Mouse (Mus musculus): ENCODE measurements around the gene Sumf2.

The Sumf2 gene

DNA sequence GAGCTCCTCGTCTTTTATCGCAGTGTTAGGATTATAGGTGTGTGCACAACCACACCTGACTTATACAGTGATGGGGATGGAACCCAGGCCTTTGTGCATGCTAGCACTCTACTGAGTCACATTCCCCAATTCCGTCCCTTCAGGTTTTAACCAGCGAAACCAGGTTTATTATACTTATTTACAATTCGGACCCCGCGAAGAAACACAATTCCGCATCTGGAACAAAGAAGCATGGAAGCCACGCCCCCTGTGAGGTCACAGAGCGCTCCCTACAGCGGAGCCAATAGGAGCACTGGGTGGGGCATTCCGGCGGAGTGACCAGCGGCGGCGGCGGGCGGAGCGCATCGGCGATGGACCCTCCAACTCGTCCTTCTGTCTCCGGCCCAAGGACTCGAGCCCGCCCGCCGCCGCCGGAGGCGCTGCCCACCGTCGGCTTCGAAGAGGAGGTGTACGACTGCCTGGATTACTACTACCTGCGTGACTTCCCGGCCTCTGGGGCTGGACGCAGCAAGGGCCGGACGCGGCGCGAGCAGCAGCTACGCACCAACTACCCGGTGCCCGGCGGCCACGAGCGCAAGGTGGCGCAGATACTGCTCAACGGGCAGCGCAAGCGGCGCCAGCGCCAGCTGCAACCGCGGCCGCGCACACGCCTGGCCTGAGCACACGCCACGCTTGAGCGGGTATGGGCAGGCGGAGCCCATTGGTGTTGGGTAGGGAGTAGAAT lies 61.6 kb downstream of the Sumf2 start, which contains the start of gene Nupr1l:
TSS of gene Nupr1l (plus strand) at position 299 of the 724 bp plus-strand sequence.
- peak; percentile 82 for DNase-seq (ENCODE audit: low read depth, low spot score)

DNA sequence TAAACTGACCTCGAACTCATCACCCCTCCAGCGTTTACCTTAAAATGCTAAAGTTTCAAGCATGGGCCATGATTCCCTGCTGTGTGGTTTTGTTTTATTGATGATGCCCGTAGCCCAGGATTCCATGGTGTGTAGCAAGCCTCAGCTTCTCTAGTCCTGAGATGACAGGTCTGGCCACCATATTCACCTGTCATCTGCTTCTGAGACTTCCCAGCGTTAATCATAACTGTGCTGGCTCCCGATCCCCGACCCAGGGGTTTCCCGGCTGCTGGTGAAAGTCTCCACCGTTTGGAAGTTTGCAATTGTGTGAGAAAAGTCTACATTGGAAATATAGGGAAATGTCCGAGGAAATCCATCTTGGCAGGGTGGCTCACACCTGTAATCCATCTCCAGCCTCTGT lies 62.4 kb downstream of the Sumf2 start:
- DNase-seq (ENCODE audit: low read depth, low spot score), result no peak

DNA sequence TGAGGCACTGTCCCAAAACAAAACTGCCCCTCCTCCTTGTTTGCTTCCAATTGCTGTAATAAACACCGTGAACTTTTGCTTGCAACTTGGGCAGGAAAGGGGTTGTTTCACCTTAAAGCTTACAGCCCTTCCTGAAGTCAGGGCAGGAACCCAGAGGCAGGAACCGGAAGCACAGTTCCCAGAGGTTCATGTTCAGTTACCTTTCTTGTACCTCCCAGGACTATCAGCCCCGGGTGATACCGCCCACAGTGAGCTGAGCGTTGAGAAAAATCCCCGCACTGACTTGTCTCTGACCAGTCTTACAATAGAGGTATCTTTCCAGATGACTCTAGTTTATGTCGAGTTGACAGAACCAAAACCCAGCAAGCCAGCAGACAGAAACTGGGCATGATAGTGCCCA lies 62.8 kb downstream of the Sumf2 start:
- no peak for DNase-seq (ENCODE audit: low read depth, low spot score)
